Mouse (Mus musculus): Measurements from ENCODE around the gene Gars.

Gene Gars

DNA sequence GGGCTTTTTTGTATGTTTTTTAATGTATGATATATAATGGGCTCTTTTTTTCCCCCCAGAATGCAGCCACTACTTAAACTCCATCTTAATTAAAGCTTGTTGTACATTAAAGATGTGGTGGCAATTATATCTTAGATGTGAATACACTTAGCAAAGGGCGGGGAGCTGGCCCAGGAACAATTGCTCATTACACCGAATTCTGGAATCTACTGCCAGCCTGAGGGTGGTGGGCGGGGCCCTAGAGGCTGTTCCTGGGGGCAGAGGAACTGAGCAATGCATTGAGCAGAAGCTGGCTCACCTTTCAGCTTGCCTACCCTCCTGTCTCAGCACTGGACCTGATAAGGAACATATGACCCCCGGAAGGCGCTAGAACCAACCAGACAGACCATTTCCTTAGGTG is 60.8 kb downstream of the Gars start:
- no peak for DNase-seq

GRCm38 (mm10) chr6:55108358-55108757 is 70.6 kb downstream of the Gars start:
- no peak for DNase-seq

DNA sequence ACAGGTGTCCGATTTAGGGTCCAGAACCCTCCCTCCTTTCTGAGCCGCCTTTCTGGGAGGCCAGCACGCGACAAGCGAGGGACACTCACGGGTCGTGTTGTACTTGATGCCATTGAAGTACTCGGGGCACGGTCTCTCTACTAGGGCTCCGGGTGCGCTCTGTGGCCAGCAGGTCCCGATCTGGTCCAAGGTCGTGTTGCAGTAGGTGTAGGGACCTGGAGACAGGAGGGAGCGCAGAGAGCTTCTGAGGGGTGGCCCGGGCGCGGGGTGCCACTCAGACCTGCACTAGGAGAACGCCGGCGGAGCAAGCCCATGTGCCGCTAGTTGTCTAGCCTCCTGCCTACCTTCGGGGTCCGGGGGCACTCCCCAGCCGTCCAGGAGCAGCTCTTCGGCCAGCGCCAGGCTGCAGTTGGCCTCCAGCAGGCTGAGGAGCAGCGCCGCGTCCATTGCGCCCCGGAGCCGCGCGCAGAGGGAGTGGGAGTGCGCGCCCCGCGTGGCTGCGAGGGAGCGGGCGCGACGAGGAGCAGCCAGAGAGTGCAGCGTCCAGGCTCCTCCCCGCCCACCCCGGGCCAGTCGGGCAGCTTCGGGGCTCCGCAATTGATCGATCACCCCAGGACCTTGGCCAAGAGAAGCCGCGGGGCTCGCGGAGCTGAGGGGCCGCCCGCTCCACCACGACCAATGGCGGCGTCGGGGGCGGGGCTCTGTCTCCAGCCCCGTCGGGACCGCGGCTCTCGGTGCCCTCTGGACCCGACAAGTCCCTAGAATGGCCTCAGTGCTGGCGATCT is 79.7 kb downstream of the Gars start:
- DNase-seq, result no peak

GRCm38 (mm10) chr6:55123056-55123455 is 85.2 kb downstream of the Gars start:
- DNase-seq, result no peak

DNA sequence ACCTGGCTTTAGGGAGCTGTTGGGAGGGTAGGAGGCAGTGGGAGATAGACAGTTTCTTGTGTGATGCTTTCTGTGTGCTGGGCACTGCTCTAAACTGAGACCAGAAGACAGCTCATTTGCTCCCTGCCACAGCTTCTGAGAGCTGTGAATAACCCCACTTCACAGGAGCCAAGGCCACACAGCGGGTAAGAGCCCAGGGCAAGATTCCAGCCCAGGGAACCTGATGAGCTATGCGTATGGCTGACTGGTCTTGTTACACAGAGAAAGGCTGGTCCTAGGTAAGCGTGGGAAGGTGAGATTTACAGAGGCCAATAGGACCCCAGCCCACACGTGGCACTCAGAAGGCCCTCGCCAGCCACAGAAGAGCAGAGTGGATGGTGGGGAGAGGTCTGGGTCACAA is 88.8 kb downstream of the Gars start:
- no peak for DNase-seq

DNA sequence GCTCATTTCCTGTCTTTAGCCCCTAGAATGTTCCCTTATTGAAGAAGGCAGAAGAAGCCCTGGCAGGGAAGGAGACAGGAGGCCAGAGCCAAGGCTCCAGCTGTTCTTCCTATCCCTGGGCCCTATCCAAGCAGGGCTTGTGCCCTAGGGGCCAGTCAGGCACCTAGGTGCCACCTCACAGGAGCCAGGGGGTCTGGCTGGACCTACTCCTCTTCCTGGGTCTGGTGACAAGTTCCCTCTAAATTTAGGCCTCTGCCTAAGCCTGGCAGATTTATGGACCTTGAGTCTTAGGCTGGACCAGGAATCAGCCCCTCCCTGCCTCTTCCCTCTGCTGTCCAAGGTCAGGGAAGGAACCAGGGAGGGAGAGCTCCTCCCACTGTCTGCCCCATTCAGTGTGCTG is 90.6 kb downstream of the Gars start:
- no peak for DNase-seq

Measured in layer of hippocampus, adult 9-11 months (tissue).